Mouse (Mus musculus): ENCODE results near the gene Tmprss9. TPM values are rescaled to one million over a fixed set of nuclear protein-coding genes. Genes with fewer than 3 reads are reported as not detected.

Gene Tmprss9
- polyA plus RNA-seq, 1 experiment from 2014 or later: 0.05 TPM

DNA sequence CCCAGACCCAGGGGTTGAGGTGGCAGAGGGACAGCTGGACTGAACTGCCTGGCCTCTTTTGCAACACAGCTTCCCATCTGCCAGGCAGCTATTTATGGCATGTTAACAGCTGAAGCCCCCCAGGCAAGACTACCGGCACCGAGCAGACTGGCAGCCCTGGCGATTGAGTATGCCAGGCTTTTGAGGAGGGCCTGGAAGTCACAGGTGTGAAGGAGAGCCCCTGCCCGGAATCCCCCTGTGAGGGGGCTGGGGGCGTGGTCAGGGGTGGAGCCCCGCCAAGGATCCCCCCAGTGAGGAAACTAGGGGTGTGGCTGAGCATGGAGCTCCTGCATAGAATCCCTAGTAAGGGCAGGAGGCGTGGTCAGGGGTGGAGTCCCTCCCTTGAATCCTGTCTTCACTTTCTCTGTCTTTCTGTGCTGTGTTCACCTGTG lies 34.7 kb upstream of the Tmprss9 start:
- DNase-seq (no peak), ATAC-seq (ENCODE audit: insufficient read depth) (no peak)
- whole genome bisulfite sequencing: 48% methylated on average over 7 of the region's 7 CpGs
- Histone ChIP-seq H3K9me3 (ENCODE audit: low read depth, low read length) (no peaks in the 10 kb centered on the region), H3K9ac (no peak overlapping the region), H3K36me3 (ENCODE audit: insufficient read depth) (no peaks in the 10 kb centered on the region), H3K4me3 (ENCODE audit: low read depth, low read length) (no peak overlapping the region), H3K27me3 (ENCODE audit: insufficient read depth, low read length) (peaks cover 44% of the 10 kb centered on the region), H3K4me2 (no peak overlapping the region), H3K4me1 (ENCODE audit: insufficient read depth) (no peaks in the 10 kb centered on the region), H3K27ac (ENCODE audit: low read depth) (no peak overlapping the region)
- TF ChIP-seq CTCF (IDR thresholded peaks at IDR 0.05; ENCODE audit: low read depth): no peak

DNA sequence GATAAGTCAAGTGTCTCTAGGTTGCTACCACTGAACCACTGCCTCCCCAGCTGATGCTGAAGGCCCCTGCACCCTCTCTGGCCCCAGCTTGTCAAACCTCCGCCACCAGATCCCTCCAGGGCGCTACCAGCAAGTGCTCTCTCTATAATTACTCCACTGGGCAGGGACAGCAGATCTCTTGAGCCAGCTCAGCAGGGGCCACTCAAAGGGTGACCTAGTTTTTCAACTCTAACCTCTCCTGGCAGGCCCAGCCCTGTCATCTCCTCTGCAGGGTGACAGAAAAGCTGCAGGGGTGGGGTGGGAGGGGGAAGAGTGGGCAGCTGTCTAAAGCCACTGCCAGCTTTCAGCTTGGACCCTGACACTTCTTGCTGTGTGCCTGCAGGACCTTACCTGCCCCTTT lies 33.8 kb upstream of the Tmprss9 start:
- DNase-seq (no peak), ATAC-seq (ENCODE audit: insufficient read depth) (no peak)
- Histone ChIP-seq H3K27ac (ENCODE audit: low read depth) (no peak overlapping the region), H3K9ac (no peak overlapping the region), H3K4me3 (ENCODE audit: low read depth, low read length) (no peak overlapping the region), H3K4me1 (ENCODE audit: insufficient read depth) (no peaks in the 10 kb centered on the region), H3K36me3 (ENCODE audit: insufficient read depth) (no peaks in the 10 kb centered on the region), H3K4me2 (no peak overlapping the region), H3K27me3 (ENCODE audit: insufficient read depth, low read length) (peaks cover 53% of the 10 kb centered on the region), H3K9me3 (ENCODE audit: low read depth, low read length) (no peaks in the 10 kb centered on the region)
- TF ChIP-seq CTCF (IDR thresholded peaks at IDR 0.05; ENCODE audit: low read depth): no peak
- WGBS: 14% methylated on average over 2 of the region's 2 CpGs

DNA sequence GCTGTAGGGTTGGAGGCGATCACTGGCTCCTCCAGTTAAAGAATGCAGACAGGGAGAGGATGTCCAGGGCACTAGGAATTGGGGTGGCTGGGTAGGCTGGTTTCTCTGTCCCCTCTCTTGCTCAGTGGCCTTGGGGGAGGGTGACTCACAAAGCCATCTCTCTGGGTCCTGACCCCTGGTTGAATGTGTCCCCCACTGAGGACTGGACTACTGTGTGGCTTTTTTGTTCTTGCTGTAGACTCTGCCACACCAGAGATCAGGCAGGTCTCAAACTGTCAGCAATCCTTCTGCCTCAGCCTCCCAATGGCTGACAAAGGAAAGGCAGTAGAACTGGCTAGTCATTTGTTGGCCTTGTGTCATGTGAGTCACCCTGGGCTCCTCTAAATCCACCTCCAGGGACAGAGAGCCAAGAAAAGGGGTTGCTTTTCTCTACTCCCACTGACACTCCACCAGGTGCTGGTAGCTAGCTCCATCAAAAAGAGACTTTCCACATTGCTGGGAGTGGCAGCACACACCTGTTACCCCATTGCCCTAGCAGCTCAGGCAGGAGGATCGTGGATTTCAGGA lies 33.2 kb upstream of the Tmprss9 start:
- Histone ChIP-seq H3K4me2 (no peak overlapping the region), H3K4me3 (ENCODE audit: low read depth, low read length) (no peak overlapping the region), H3K27ac (ENCODE audit: low read depth) (no peak overlapping the region), H3K36me3 (ENCODE audit: insufficient read depth) (no peaks in the 10 kb centered on the region), H3K9ac (no peak overlapping the region), H3K4me1 (ENCODE audit: insufficient read depth) (no peaks in the 10 kb centered on the region), H3K9me3 (ENCODE audit: low read depth, low read length) (no peaks in the 10 kb centered on the region), H3K27me3 (ENCODE audit: insufficient read depth, low read length) (peaks cover 57% of the 10 kb centered on the region)
- WGBS: 61% methylated on average over 2 of the region's 2 CpGs
- TF ChIP-seq CTCF (IDR thresholded peaks at IDR 0.05; ENCODE audit: low read depth): no peak
- DNase-seq (no peak), ATAC-seq (ENCODE audit: insufficient read depth) (no peak)

DNA sequence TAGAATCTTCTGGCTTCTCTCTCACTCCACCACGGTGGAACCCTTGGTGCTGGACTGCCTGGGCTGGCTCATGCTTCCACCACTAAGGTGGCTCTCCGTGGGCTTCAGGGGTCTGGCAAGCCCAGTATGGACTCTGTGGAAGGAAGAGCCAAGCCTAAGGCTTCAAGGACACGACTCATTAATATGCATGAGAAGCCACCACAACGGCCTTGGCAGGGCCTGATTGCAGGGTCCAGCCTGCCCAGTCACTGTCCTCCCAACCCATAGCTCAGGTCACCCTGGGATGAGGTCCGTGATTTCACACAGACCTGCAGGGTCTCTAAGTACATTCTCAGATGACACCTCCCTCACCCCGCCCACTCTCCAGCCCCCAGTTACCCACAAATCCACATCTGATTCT lies 31.8 kb upstream of the Tmprss9 start:
- Histone ChIP-seq H3K9me3 (ENCODE audit: low read depth, low read length) (no peaks in the 10 kb centered on the region), H3K9ac (no peak overlapping the region), H3K4me3 (ENCODE audit: low read depth, low read length) (no peak overlapping the region), H3K27me3 (ENCODE audit: insufficient read depth, low read length) (peaks cover 57% of the 10 kb centered on the region), H3K36me3 (ENCODE audit: insufficient read depth) (no peaks in the 10 kb centered on the region), H3K4me1 (ENCODE audit: insufficient read depth) (no peaks in the 10 kb centered on the region), H3K27ac (ENCODE audit: low read depth) (no peak overlapping the region), H3K4me2 (no peak overlapping the region)
- TF ChIP-seq CTCF (IDR thresholded peaks at IDR 0.05; ENCODE audit: low read depth): no peak
- ATAC-seq (ENCODE audit: insufficient read depth) (no peak), DNase-seq (no peak)
- WGBS: 55% methylated on average over 6 of the region's 6 CpGs

DNA sequence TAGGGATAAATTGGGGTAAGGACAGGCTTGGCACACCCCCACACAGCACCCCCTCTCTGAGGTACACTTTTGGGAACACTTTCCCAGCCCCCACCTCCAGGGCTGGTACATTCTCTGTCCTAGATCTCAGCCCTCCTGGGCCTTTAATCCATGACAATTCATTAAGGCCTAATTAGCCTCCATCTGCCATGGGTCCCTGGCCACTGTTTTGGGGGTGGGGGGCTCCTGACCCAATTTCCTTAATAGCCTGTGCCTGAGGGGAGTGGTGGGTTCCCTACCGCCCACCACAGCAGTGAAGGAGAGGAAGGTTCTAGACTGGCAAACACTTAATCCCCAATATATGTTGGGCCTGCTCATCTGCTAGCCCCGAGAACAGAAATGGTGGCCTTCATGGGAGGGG lies 30.0 kb upstream of the Tmprss9 start:
- 80% methylated on average over 2 of the region's 2 CpGs for WGBS

DNA sequence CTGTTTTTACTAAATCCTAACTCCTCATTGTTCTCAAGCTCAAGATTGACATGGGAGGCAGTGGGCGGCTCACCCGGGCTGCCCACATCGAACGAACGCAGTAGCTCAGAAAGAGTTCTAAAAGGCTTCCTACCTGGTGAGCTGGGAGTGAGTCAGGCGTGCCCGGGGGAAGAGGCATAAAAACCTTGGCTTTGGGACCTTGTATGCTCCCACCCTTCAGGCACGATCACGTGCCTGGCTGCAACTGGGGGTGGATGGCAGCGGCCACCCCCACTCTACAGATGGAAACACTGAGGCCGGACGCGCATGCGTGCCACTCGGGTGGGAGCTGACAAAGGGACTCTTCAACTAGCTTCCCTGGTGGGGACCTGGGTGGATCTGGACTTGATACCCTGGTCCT lies 29.3 kb upstream of the Tmprss9 start:
- WGBS: 78% methylated on average over 15 of the region's 15 CpGs
- DNase-seq: no peak
- Histone ChIP-seq H3K9me3 (ENCODE audit: low read depth, low read length) (no peaks in the 10 kb centered on the region), H3K9ac (no peak overlapping the region), H3K27me3 (ENCODE audit: insufficient read depth, low read length) (peaks cover 44% of the 10 kb centered on the region), H3K36me3 (ENCODE audit: insufficient read depth) (no peaks in the 10 kb centered on the region), H3K4me2 (no peak overlapping the region), H3K27ac (ENCODE audit: low read depth) (no peak overlapping the region), H3K4me1 (ENCODE audit: insufficient read depth) (no peaks in the 10 kb centered on the region), H3K4me3 (ENCODE audit: low read depth, low read length) (no peak overlapping the region)
- ATAC-seq (ENCODE audit: insufficient read depth): no peak
- no peak for TF ChIP-seq CTCF (IDR thresholded peaks at IDR 0.05; ENCODE audit: low read depth)

More for the DNA sequence above, 30.0 kb upstream of the Tmprss9 start:
- Histone ChIP-seq H3K4me2 (no peak overlapping the region), H3K36me3 (ENCODE audit: insufficient read depth) (no peaks in the 10 kb centered on the region), H3K9me3 (ENCODE audit: low read depth, low read length) (no peaks in the 10 kb centered on the region), H3K4me1 (ENCODE audit: insufficient read depth) (no peaks in the 10 kb centered on the region), H3K9ac (no peak overlapping the region), H3K27me3 (ENCODE audit: insufficient read depth, low read length) (peaks cover 51% of the 10 kb centered on the region), H3K4me3 (ENCODE audit: low read depth, low read length) (no peak overlapping the region), H3K27ac (ENCODE audit: low read depth) (no peak overlapping the region)
- ATAC-seq (ENCODE audit: insufficient read depth) (no peak), DNase-seq (no peak)
- no peak for TF ChIP-seq CTCF (IDR thresholded peaks at IDR 0.05; ENCODE audit: low read depth)

DNA sequence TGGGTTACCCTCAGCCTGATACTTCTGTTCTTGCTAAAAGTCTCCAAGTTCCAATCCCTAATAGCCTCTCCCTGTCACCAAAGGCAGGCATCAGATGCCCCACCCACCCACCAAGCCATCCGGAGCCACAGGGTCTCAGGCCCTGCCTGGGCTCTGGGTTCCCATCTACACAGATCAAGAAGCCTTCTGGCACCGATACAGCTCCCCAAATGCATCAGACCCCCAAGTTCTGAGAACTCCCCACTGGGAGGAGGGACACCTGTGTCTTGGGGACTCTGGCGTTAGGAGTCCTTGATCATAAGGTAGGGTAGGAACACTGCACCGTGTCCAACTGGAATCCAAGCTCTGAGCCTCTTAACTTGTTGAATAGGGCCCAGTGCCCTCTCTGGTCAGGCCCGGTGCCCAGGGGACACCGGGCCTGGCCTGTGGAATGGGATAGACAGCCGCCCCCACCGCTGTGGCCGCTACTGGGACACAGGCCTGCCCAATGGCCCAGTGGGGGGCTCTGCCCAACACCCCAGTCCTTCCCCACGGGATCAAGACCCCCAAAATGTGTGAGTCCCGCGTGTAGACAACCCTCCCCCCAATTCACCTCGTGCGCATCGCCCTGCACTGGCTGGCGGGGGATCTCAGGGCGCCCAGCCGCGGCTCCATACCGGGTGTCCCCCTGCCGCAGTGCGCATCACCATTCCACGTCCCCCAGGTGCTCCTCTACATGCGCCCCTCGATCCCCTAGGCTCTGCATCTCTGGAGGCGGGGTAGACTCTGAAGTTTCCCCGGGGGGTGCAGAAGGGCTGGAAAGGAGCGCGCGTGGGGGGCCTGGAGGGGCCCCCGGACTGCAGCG lies 28.3 kb upstream of the Tmprss9 start:
- Histone ChIP-seq H3K36me3 (ENCODE audit: insufficient read depth) (no peaks in the 10 kb centered on the region), H3K4me2 (peak overlapping the region; percentile 69), H3K9me3 (ENCODE audit: low read depth, low read length) (no peaks in the 10 kb centered on the region), H3K4me1 (ENCODE audit: insufficient read depth) (no peaks in the 10 kb centered on the region), H3K4me3 (ENCODE audit: low read depth, low read length) (peak overlapping the region; percentile 41), H3K27ac (ENCODE audit: low read depth) (no peak overlapping the region), H3K9ac (peak overlapping the region; percentile 47), H3K27me3 (ENCODE audit: insufficient read depth, low read length) (peaks cover 43% of the 10 kb centered on the region)
- no peak for TF ChIP-seq CTCF (IDR thresholded peaks at IDR 0.05; ENCODE audit: low read depth)
- no peak for DNase-seq
- 9% methylated on average over 32 of the region's 32 CpGs for WGBS
- ATAC-seq (ENCODE audit: insufficient read depth): no peak

All from lung, embryonic 14.5 days (tissue).